Mouse (Mus musculus): ENCODE data around the gene Phf6.

- TF ChIP-seq CTCF (IDR thresholded peaks at IDR 0.05; ENCODE audit: borderline replicate concordance, insufficient read depth, low read depth, low read length) (no peak), POLR2A (IDR thresholded peaks at IDR 0.05; ENCODE audit: borderline replicate concordance, insufficient read depth, low read length) (no peak)
These were observed 69.3 kb downstream of the Phf6 start for GRCm38 (mm10) chrX:52981378-52981777.
